Mouse (Mus musculus): Measurements from ENCODE around the gene Tmprss2.

GRCm38 (mm10) chr16:97533126-97533525 is 77.9 kb downstream of the Tmprss2 start:
- TF ChIP-seq CTCF (IDR thresholded peaks at IDR 0.05; ENCODE audit: low read depth, low read length) (no peak), EP300 (IDR thresholded peaks at IDR 0.05; ENCODE audit: insufficient read depth, low read depth, low read length) (no peak), POLR2A (IDR thresholded peaks at IDR 0.05; ENCODE audit: insufficient read depth, low read length) (no peak)

Data from ES-Bruce4 (cell line).